In genomic region chr9:23464981-23465630, GRCm38 (mm10) we compare ENCODE assay signal across 17 mouse cellular contexts.
DNase-seq lines count a peak whose midpoint lies in the region; ATAC-seq and TF ChIP-seq lines count a peak whose summit lies in the region.
"Had no signal": no experiment of that assay in that cellular context is flagged by ENCODE, and none has a peak within 500 bp of the region (broad histone marks: within the 10 kb centered on the region; RNA-seq: fewer than 3 reads in every experiment).

No protein-coding gene starts in this region.

- WGBS in liver, adult 2 months = 76% methylated on average over 7 of the region's 7 CpGs
- 60% methylated on average over 7 of the region's 7 CpGs for WGBS in lung, embryonic 14.5 days

- no peak overlapping the region for H3K4me2 ChIP-seq in lung, embryonic 14.5 days
- H3K4me2 ChIP-seq: heart, embryonic 11.5 days; hindbrain, embryonic 14.5 days; liver, embryonic 15.5 days had no signal

- no peaks in the 10 kb centered on the region for H3K4me1 ChIP-seq in liver, adult 2 months (ENCODE audit: control insufficient read depth, insufficient read depth, low read length)
- H3K4me1 ChIP-seq in lung, embryonic 14.5 days (ENCODE audit: insufficient read depth) = no peaks in the 10 kb centered on the region
- H3K4me1 ChIP-seq: liver, embryonic 15.5 days; midbrain, embryonic 10.5 days had no signal

- H3K79me2 ChIP-seq in liver, adult 2 months (ENCODE audit: control insufficient read depth, insufficient read depth, low read length) = no peaks in the 10 kb centered on the region

- no peak for TF ChIP-seq POLR2A in liver, adult 2 months (IDR thresholded peaks at IDR 0.05; ENCODE audit: extremely low read depth, insufficient read depth, low read length)

- no peak overlapping the region for H3K27ac ChIP-seq in liver, adult 2 months (replicated peaks; ENCODE audit: insufficient read depth, low read depth, low read length)
- H3K27ac ChIP-seq in lung, embryonic 14.5 days (ENCODE audit: low read depth) = no peak overlapping the region
- H3K27ac ChIP-seq: liver, embryonic 15.5 days; midbrain, embryonic 10.5 days; stomach, postnatal 0 days had no signal

- peak; percentile 72 to 90 for DNase-seq in adrenal gland, adult (ENCODE audit: inconsistent age in 2 of 2, low spot score in 1 of 2)
- no peak for DNase-seq in adrenal gland, postnatal 25 days
- DNase-seq in liver, adult 2 months (ENCODE audit: extremely low read depth, low read depth, low spot score) = peak; percentile 48
- no peak for DNase-seq in liver
- DNase-seq in lung, embryonic 14.5 days = peak; percentile 68
- DNase-seq in skeletal muscle tissue, adult 2 months (ENCODE audit: low read depth, low spot score) = peak; percentile 56
- no peak for DNase-seq in thymus, postnatal 10 days (ENCODE audit: low spot score in 2 of 2)
- no peak for DNase-seq in cerebellum, postnatal 36 days
- DNase-seq: forebrain, postnatal 0 days; layer of hippocampus, adult 9-11 months; spleen, adult 18-20 months had no signal

- ATAC-seq in lung, embryonic 14.5 days (ENCODE audit: insufficient read depth) = no peak
- ATAC-seq: activated CD4-positive, CD25-positive, alpha-beta regulatory T cell, adult 4 months; forebrain, postnatal 0 days had no signal

- no peak overlapping the region for H3K9ac ChIP-seq in liver, adult 2 months (ENCODE audit: low read depth, low read length)
- H3K9ac ChIP-seq in lung, embryonic 14.5 days = no peak overlapping the region
- H3K9ac ChIP-seq: forebrain, postnatal 0 days; hindbrain, embryonic 14.5 days; liver, embryonic 15.5 days had no signal

- no peaks in the 10 kb centered on the region for H3K36me3 ChIP-seq in liver, adult 2 months (ENCODE audit: control insufficient read depth, insufficient read depth, low read length)
- no peaks in the 10 kb centered on the region for H3K36me3 ChIP-seq in lung, embryonic 14.5 days (ENCODE audit: insufficient read depth)
- H3K36me3 ChIP-seq: liver, embryonic 15.5 days; midbrain, embryonic 10.5 days had no signal

- H3K9me3 ChIP-seq in lung, embryonic 14.5 days (ENCODE audit: low read depth, low read length) = no peaks in the 10 kb centered on the region
- H3K9me3 ChIP-seq: liver, embryonic 15.5 days; midbrain, embryonic 10.5 days had no signal

- H3K27me3 ChIP-seq in liver, adult 2 months (ENCODE audit: control insufficient read depth, insufficient read depth, low read length) = no peaks in the 10 kb centered on the region
- H3K27me3 ChIP-seq in lung, embryonic 14.5 days (ENCODE audit: insufficient read depth, low read length) = no peaks in the 10 kb centered on the region
- H3K27me3 ChIP-seq: liver, embryonic 15.5 days had no signal

- no peak overlapping the region for H3K4me3 ChIP-seq in liver, adult 2 months (ENCODE audit: insufficient read depth, low read depth, low read length)
- no peak overlapping the region for H3K4me3 ChIP-seq in lung, embryonic 14.5 days (ENCODE audit: low read depth, low read length)
- H3K4me3 ChIP-seq: liver, embryonic 15.5 days; midbrain, embryonic 10.5 days had no signal

- TF ChIP-seq CTCF in liver, adult 2 months (IDR thresholded peaks at IDR 0.05; ENCODE audit: low read depth, low read length) = no peak
- no peak for TF ChIP-seq CTCF in lung, embryonic 14.5 days (IDR thresholded peaks at IDR 0.05; ENCODE audit: low read depth)

Comparison
In these comparisons a context has a peak if more than half of its experiments do, and no peak if none do; other contexts are left out.
1. DNase-seq: peak in adrenal gland, adult (2 of 2), liver, adult 2 months (single experiment), lung, embryonic 14.5 days (single experiment) and skeletal muscle tissue, adult 2 months (single experiment); none in adrenal gland, postnatal 25 days (single experiment), liver (single experiment), thymus, postnatal 10 days (0 of 2) and cerebellum, postnatal 36 days (0 of 2).